Mouse (Mus musculus): ENCODE measurements around the gene Wrap73. TPM values are rescaled to one million over a fixed set of nuclear protein-coding genes. Genes with fewer than 3 reads are reported as not detected.

The Wrap73 gene
- polyA plus RNA-seq, 1 experiment: 20.8 TPM

- TF ChIP-seq POLR2A (IDR thresholded peaks at IDR 0.05; ENCODE audit: control insufficient read depth, low read depth, low read length) (no peak), CTCF (IDR thresholded peaks at IDR 0.05; ENCODE audit: control insufficient read depth, insufficient read depth, insufficient replicate concordance, low read depth, low read length) (no peak)
- H3K27ac ChIP-seq (ENCODE audit: control insufficient read depth, insufficient read depth, low read depth, low read length): no peak overlapping the region
- H3K4me3 ChIP-seq (ENCODE audit: control insufficient read depth, low read depth, low read length): no peak overlapping the region
- no peaks in the 10 kb centered on the region for H3K4me1 ChIP-seq (ENCODE audit: control insufficient read depth, insufficient read depth, low read length)
- no peaks in the 10 kb centered on the region for H3K36me3 ChIP-seq (ENCODE audit: control insufficient read depth, insufficient read depth, low read length)
- no peaks in the 10 kb centered on the region for H3K27me3 ChIP-seq (ENCODE audit: control insufficient read depth, insufficient read depth, low read length)
Observed at GRCm38 (mm10) chr4:154122374-154122773, 19.8 kb upstream of the Wrap73 start.

- Histone ChIP-seq H3K27ac (ENCODE audit: control insufficient read depth, insufficient read depth, low read depth, low read length) (no peak overlapping the region), H3K4me3 (ENCODE audit: control insufficient read depth, low read depth, low read length) (no peak overlapping the region)
Observed at GRCm38 (mm10) chr4:154123553-154123952, 18.6 kb upstream of the Wrap73 start.

GRCm38 (mm10) chr4:154125202-154125601 is 17.0 kb upstream of the Wrap73 start:
- Histone ChIP-seq H3K36me3 (ENCODE audit: control insufficient read depth, insufficient read depth, low read length) (no peaks in the 10 kb centered on the region), H3K27me3 (ENCODE audit: control insufficient read depth, insufficient read depth, low read length) (no peaks in the 10 kb centered on the region), H3K4me3 (ENCODE audit: control insufficient read depth, low read depth, low read length) (no peak overlapping the region), H3K4me1 (ENCODE audit: control insufficient read depth, insufficient read depth, low read length) (no peaks in the 10 kb centered on the region), H3K27ac (ENCODE audit: control insufficient read depth, insufficient read depth, low read depth, low read length) (no peak overlapping the region)
- TF ChIP-seq POLR2A (IDR thresholded peaks at IDR 0.05; ENCODE audit: control insufficient read depth, low read depth, low read length) (no peak), CTCF (IDR thresholded peaks at IDR 0.05; ENCODE audit: control insufficient read depth, insufficient read depth, insufficient replicate concordance, low read depth, low read length) (no peak)

More at GRCm38 (mm10) chr4:154123553-154123952, 18.6 kb upstream of the Wrap73 start:
- TF ChIP-seq CTCF (IDR thresholded peaks at IDR 0.05; ENCODE audit: control insufficient read depth, insufficient read depth, insufficient replicate concordance, low read depth, low read length) (no peak), POLR2A (IDR thresholded peaks at IDR 0.05; ENCODE audit: control insufficient read depth, low read depth, low read length) (no peak)
- H3K36me3 ChIP-seq (ENCODE audit: control insufficient read depth, insufficient read depth, low read length): no peaks in the 10 kb centered on the region
- no peaks in the 10 kb centered on the region for H3K4me1 ChIP-seq (ENCODE audit: control insufficient read depth, insufficient read depth, low read length)
- no peaks in the 10 kb centered on the region for H3K27me3 ChIP-seq (ENCODE audit: control insufficient read depth, insufficient read depth, low read length)

GRCm38 (mm10) chr4:154127273-154127672 is 14.9 kb upstream of the Wrap73 start:
- H3K27me3 ChIP-seq (ENCODE audit: control insufficient read depth, insufficient read depth, low read length): no peaks in the 10 kb centered on the region
- H3K4me1 ChIP-seq (ENCODE audit: control insufficient read depth, insufficient read depth, low read length): no peaks in the 10 kb centered on the region
- no peak for TF ChIP-seq POLR2A (IDR thresholded peaks at IDR 0.05; ENCODE audit: control insufficient read depth, low read depth, low read length)
- TF ChIP-seq CTCF (IDR thresholded peaks at IDR 0.05; ENCODE audit: control insufficient read depth, insufficient read depth, insufficient replicate concordance, low read depth, low read length): no peak
- H3K36me3 ChIP-seq (ENCODE audit: control insufficient read depth, insufficient read depth, low read length): no peaks in the 10 kb centered on the region
- H3K4me3 ChIP-seq (ENCODE audit: control insufficient read depth, low read depth, low read length): no peak overlapping the region
- H3K27ac ChIP-seq (ENCODE audit: control insufficient read depth, insufficient read depth, low read depth, low read length): no peak overlapping the region

- Histone ChIP-seq H3K27me3 (ENCODE audit: control insufficient read depth, insufficient read depth, low read length) (no peaks in the 10 kb centered on the region), H3K4me1 (ENCODE audit: control insufficient read depth, insufficient read depth, low read length) (no peaks in the 10 kb centered on the region)
- TF ChIP-seq CTCF (IDR thresholded peaks at IDR 0.05; ENCODE audit: control insufficient read depth, insufficient read depth, insufficient replicate concordance, low read depth, low read length) (no peak), POLR2A (IDR thresholded peaks at IDR 0.05; ENCODE audit: control insufficient read depth, low read depth, low read length) (no peak)
Observed at GRCm38 (mm10) chr4:154129950-154130349, 12.2 kb upstream of the Wrap73 start.

GRCm38 (mm10) chr4:154131894-154132293 is 10.3 kb upstream of the Wrap73 start:
- Histone ChIP-seq H3K4me1 (ENCODE audit: control insufficient read depth, insufficient read depth, low read length) (no peaks in the 10 kb centered on the region), H3K4me3 (ENCODE audit: control insufficient read depth, low read depth, low read length) (no peak overlapping the region), H3K27me3 (ENCODE audit: control insufficient read depth, insufficient read depth, low read length) (no peaks in the 10 kb centered on the region), H3K36me3 (ENCODE audit: control insufficient read depth, insufficient read depth, low read length) (no peaks in the 10 kb centered on the region), H3K27ac (ENCODE audit: control insufficient read depth, insufficient read depth, low read depth, low read length) (no peak overlapping the region)
- TF ChIP-seq POLR2A (IDR thresholded peaks at IDR 0.05; ENCODE audit: control insufficient read depth, low read depth, low read length) (no peak), CTCF (IDR thresholded peaks at IDR 0.05; ENCODE audit: control insufficient read depth, insufficient read depth, insufficient replicate concordance, low read depth, low read length) (no peak)

More at GRCm38 (mm10) chr4:154129950-154130349, 12.2 kb upstream of the Wrap73 start:
- Histone ChIP-seq H3K4me3 (ENCODE audit: control insufficient read depth, low read depth, low read length) (no peak overlapping the region), H3K27ac (ENCODE audit: control insufficient read depth, insufficient read depth, low read depth, low read length) (no peak overlapping the region), H3K36me3 (ENCODE audit: control insufficient read depth, insufficient read depth, low read length) (no peaks in the 10 kb centered on the region)

GRCm38 (mm10) chr4:154134803-154135202 is 7.4 kb upstream of the Wrap73 start:
- Histone ChIP-seq H3K27me3 (ENCODE audit: control insufficient read depth, insufficient read depth, low read length) (no peaks in the 10 kb centered on the region), H3K4me1 (ENCODE audit: control insufficient read depth, insufficient read depth, low read length) (peaks cover 4% of the 10 kb centered on the region; the same call in 1 of the 2 replicates), H3K4me3 (ENCODE audit: control insufficient read depth, low read depth, low read length) (no peak overlapping the region), H3K36me3 (ENCODE audit: control insufficient read depth, insufficient read depth, low read length) (no peaks in the 10 kb centered on the region), H3K27ac (ENCODE audit: control insufficient read depth, insufficient read depth, low read depth, low read length) (no peak overlapping the region)
- TF ChIP-seq CTCF (IDR thresholded peaks at IDR 0.05; ENCODE audit: control insufficient read depth, insufficient read depth, insufficient replicate concordance, low read depth, low read length): no peak
- TF ChIP-seq POLR2A (IDR thresholded peaks at IDR 0.05; ENCODE audit: control insufficient read depth, low read depth, low read length): no peak

- H3K27ac ChIP-seq (ENCODE audit: control insufficient read depth, insufficient read depth, low read depth, low read length): no peak overlapping the region
- no peaks in the 10 kb centered on the region for H3K36me3 ChIP-seq (ENCODE audit: control insufficient read depth, insufficient read depth, low read length)
- peaks cover 20% of the 10 kb centered on the region for H3K4me1 ChIP-seq (ENCODE audit: control insufficient read depth, insufficient read depth, low read length)
- H3K4me3 ChIP-seq (ENCODE audit: control insufficient read depth, low read depth, low read length): no peak overlapping the region
- TF ChIP-seq CTCF (IDR thresholded peaks at IDR 0.05; ENCODE audit: control insufficient read depth, insufficient read depth, insufficient replicate concordance, low read depth, low read length) (no peak), POLR2A (IDR thresholded peaks at IDR 0.05; ENCODE audit: control insufficient read depth, low read depth, low read length) (no peak)
- no peaks in the 10 kb centered on the region for H3K27me3 ChIP-seq (ENCODE audit: control insufficient read depth, insufficient read depth, low read length)
Observed at GRCm38 (mm10) chr4:154137139-154137538, 5.0 kb upstream of the Wrap73 start.

Data from testis, adult 2 months (tissue).